Mouse (Mus musculus): ENCODE results near the gene Mpp2.

DNA sequence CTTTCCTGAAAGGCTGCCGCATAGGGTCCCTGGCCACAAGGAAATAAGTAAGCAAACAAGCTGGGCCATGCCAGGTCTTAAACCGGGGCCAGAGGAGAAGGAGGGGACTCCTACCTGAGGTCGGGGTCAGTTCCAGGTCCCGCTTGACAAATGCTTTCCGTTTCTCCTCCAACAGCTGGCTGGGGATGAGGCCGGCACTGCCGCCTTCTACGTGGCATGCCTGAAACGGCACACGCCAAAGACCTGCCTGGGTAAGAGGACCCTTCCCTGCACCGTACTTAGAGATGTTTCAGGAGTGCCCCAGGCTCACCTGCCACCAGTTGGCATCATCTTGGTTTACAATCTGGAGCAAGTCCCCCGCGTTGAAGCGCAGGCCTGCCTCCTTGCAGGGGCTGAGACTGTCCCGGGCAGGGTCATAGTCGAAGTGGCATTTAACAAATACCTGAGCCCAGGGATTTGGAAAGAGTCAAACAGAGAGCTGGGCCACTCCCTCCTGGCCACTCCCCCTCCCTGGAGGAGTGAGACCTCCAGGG, 26.3 kb downstream of the Mpp2 start:
- TF ChIP-seq POLR2A (IDR thresholded peaks at IDR 0.05; ENCODE audit: insufficient read length, low read depth) (no peak), MAX (IDR thresholded peaks at IDR 0.05; ENCODE audit: low read depth) (no peak), MYOD1 (IDR thresholded peaks at IDR 0.05; ENCODE audit: control insufficient read depth in 1 of 3, insufficient read length in 2 of 3, low read depth in 2 of 3) (no peak)
